Mouse (Mus musculus) ES-Bruce4 (cell line): ENCODE data around the gene Il1r2.

Experiments
- CTCF ChIP-seq: IDR thresholded peaks from one replicate; pipeline ENCODE4 v1.8.1; 2011; ENCODE audit warnings: low read depth, low read length
- EP300 ChIP-seq: IDR thresholded peaks from 2 replicates; pipeline ENCODE4 v1.6.1; 2011; ENCODE audit warnings: low read depth, low read length; ENCODE audit not compliant: insufficient read depth
- POLR2A ChIP-seq: IDR thresholded peaks from one replicate; pipeline ENCODE4 v1.8.1; 2011; ENCODE audit warnings: low read length; ENCODE audit not compliant: insufficient read depth

DNA sequence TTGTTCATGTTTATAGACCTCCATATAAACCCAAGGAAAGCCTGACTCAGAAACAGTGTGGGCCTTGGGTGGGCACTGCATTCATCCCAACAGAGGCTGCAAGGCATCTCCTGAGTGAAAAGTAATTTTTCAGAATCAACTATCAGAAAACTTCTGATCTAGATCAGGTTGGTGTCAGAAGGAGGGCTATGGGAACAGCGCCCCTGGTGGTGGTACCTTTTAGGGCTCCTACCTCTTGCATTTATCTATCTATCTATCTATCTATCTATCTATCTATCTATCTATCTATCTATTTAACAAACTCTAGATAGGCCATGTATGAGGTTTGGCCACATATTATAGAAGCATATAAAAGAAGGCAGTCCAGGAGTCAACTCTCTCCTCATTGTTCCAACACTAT is 21.7 kb downstream of the Il1r2 start:
- TF ChIP-seq CTCF, result peak; percentile 17
- no peak for TF ChIP-seq POLR2A
- TF ChIP-seq EP300, result no peak
